Mouse (Mus musculus) intestine, embryonic 16.5 days (tissue): ENCODE measurements around the gene Smtn. TPM values are rescaled to one million over a fixed set of nuclear protein-coding genes. Genes with fewer than 3 reads are reported as not detected.

Experiments used
- ATAC-seq: fragments of 200-750 bp; cut with Nextera tagmentation; 2 replicates; pipeline ENCODE4 v1.8.0; 2017; ENCODE audit warnings: moderate TSS enrichment, moderate library complexity
- H3K27ac ChIP-seq: fragments of 300-500 bp; sonication (generic); 2 replicates; pipeline ENCODE4 v1.5.1; 2014; ENCODE audit warnings: mild to moderate bottlenecking, low read length
- H3K27me3 ChIP-seq: fragments of 300-500 bp; sonication (generic); replicated peaks from 2 replicates; pipeline ENCODE4 v1.6.1; 2014; ENCODE audit warnings: low read length, control low read depth, mixed read lengths; ENCODE audit not compliant: control insufficient read depth, insufficient read depth
- H3K36me3 ChIP-seq: fragments of 300-500 bp; sonication (generic); 2 replicates; pipeline ENCODE4 v1.6.1; 2014; ENCODE audit warnings: low read length, control low read depth; ENCODE audit not compliant: control insufficient read depth, insufficient read depth
- H3K4me1 ChIP-seq: fragments of 300-500 bp; sonication (generic); 2 replicates; pipeline ENCODE4 v1.6.1; 2014; ENCODE audit warnings: low read length, control low read depth, mixed read lengths; ENCODE audit not compliant: control insufficient read depth, insufficient read depth
- H3K4me2 ChIP-seq: fragments of 300-500 bp; sonication (generic); 2 replicates; pipeline ENCODE4 v1.6.1; 2014; ENCODE audit warnings: low read depth, low read length, control low read depth
- H3K4me3 ChIP-seq: fragments of 300-500 bp; sonication (generic); 2 replicates; pipeline ENCODE4 v1.5.1; 2014; ENCODE audit warnings: mild to moderate bottlenecking, low read length
- H3K9ac ChIP-seq: fragments of 300-500 bp; sonication (generic); 2 replicates; pipeline ENCODE4 v1.6.1; 2014; ENCODE audit warnings: low read depth, low read length
- H3K9me3 ChIP-seq: fragments of 300-500 bp; sonication (generic); 2 replicates; pipeline ENCODE4 v1.6.1; 2016; ENCODE audit warnings: low read length, control low read depth; ENCODE audit not compliant: control insufficient read depth
- WGBS: fragments of 180-500 bp; shearing (Covaris S2); extraction: QIAGEN DNeasy Blood & Tissue Kit; methylation state at CpG from one replicate; pipeline ENCODE4 v1.1.7; 2014; 5-methylcytosine and 5-hydroxymethylcytosine counted together
- polyA plus RNA-seq: library from polyadenylated mRNA; unstranded; fragments of >200 nt; fragmentation: Nextera tagmentation; extraction: Ambion mirVana; gene quantifications from 2 replicates; pipeline ENCODE4 v1.2.1, GENCODE M21; 2015

Gene Smtn
- polyA plus RNA-seq, 1 experiment from 2014 or later: 78.2 TPM

- Histone ChIP-seq H3K9ac (peak overlapping the region; percentile 49; the same call in 1 of the 2 replicates), H3K4me3 (no peak overlapping the region), H3K4me2 (no peak overlapping the region), H3K9me3 (no peaks in the 10 kb centered on the region), H3K36me3 (no peaks in the 10 kb centered on the region), H3K27me3 (no peaks in the 10 kb centered on the region), H3K27ac (no peak overlapping the region), H3K4me1 (peaks cover 22% of the 10 kb centered on the region)
- ATAC-seq: no peak
- 24% methylated on average over 7 of the region's 7 CpGs for WGBS
Observed at GRCm38 (mm10) chr11:3508226-3508625, 32.2 kb downstream of the Smtn start.

GRCm38 (mm10) chr11:3503755-3504693 is 36.4 kb downstream of the Smtn start:
- peak overlapping the region; percentile 69 for H3K9ac ChIP-seq
- no peaks in the 10 kb centered on the region for H3K27me3 ChIP-seq
- H3K36me3 ChIP-seq: no peaks in the 10 kb centered on the region
- peaks cover 13% of the 10 kb centered on the region; the same call in 1 of the 2 replicates for H3K4me1 ChIP-seq
- ATAC-seq: peak; percentile 34
- peak overlapping the region; percentile 51 for H3K4me2 ChIP-seq
- peak overlapping the region; percentile 50 for H3K4me3 ChIP-seq
- no peaks in the 10 kb centered on the region for H3K9me3 ChIP-seq
- 55% methylated on average over 11 of the region's 11 CpGs for WGBS
- no peak overlapping the region for H3K27ac ChIP-seq

GRCm38 (mm10) chr11:3502459-3503072 is 37.8 kb downstream of the Smtn start:
- no peaks in the 10 kb centered on the region for H3K9me3 ChIP-seq
- no peak overlapping the region for H3K9ac ChIP-seq
- WGBS: 81% methylated on average over 18 of the region's 18 CpGs
- no peak for ATAC-seq
- H3K27me3 ChIP-seq: no peaks in the 10 kb centered on the region
- peaks cover 9% of the 10 kb centered on the region; the same call in 1 of the 2 replicates for H3K4me1 ChIP-seq
- no peaks in the 10 kb centered on the region for H3K36me3 ChIP-seq
- no peak overlapping the region for H3K4me3 ChIP-seq
- no peak overlapping the region for H3K4me2 ChIP-seq
- H3K27ac ChIP-seq: no peak overlapping the region

- Histone ChIP-seq H3K4me3 (no peak overlapping the region), H3K4me1 (peaks cover 9% of the 10 kb centered on the region; the same call in 1 of the 2 replicates), H3K36me3 (no peaks in the 10 kb centered on the region), H3K27me3 (no peaks in the 10 kb centered on the region), H3K4me2 (no peak overlapping the region), H3K27ac (no peak overlapping the region), H3K9ac (no peak overlapping the region), H3K9me3 (no peaks in the 10 kb centered on the region)
- no peak for ATAC-seq
- 78% methylated on average over 17 of the region's 17 CpGs for WGBS
Observed at GRCm38 (mm10) chr11:3502057-3502456, 38.4 kb downstream of the Smtn start.

- Histone ChIP-seq H3K9me3 (no peaks in the 10 kb centered on the region), H3K27ac (no peak overlapping the region), H3K27me3 (no peaks in the 10 kb centered on the region), H3K4me3 (no peak overlapping the region), H3K4me1 (no peaks in the 10 kb centered on the region), H3K9ac (no peak overlapping the region), H3K4me2 (no peak overlapping the region), H3K36me3 (no peaks in the 10 kb centered on the region)
- ATAC-seq: no peak
- WGBS: 97% methylated on average over 1 of the region's 1 CpGs
Observed at GRCm38 (mm10) chr11:3497296-3497695, 43.1 kb downstream of the Smtn start.

- Histone ChIP-seq H3K4me3 (no peak overlapping the region), H3K4me2 (no peak overlapping the region), H3K27me3 (no peaks in the 10 kb centered on the region), H3K9ac (no peak overlapping the region), H3K4me1 (no peaks in the 10 kb centered on the region), H3K9me3 (no peaks in the 10 kb centered on the region), H3K36me3 (no peaks in the 10 kb centered on the region), H3K27ac (no peak overlapping the region)
- 64% methylated on average over 5 of the region's 5 CpGs for WGBS
- peak; percentile 55; the same call in 1 of the 2 replicates for ATAC-seq
Observed at GRCm38 (mm10) chr11:3496756-3497155, 43.7 kb downstream of the Smtn start.

GRCm38 (mm10) chr11:3495496-3495895 is 44.9 kb downstream of the Smtn start:
- no peaks in the 10 kb centered on the region for H3K4me1 ChIP-seq
- 93% methylated on average over 14 of the region's 14 CpGs for WGBS
- H3K36me3 ChIP-seq: no peaks in the 10 kb centered on the region
- H3K27ac ChIP-seq: no peak overlapping the region
- no peaks in the 10 kb centered on the region for H3K27me3 ChIP-seq
- H3K9me3 ChIP-seq: no peaks in the 10 kb centered on the region
- H3K4me2 ChIP-seq: no peak overlapping the region
- H3K9ac ChIP-seq: no peak overlapping the region
- H3K4me3 ChIP-seq: no peak overlapping the region
- ATAC-seq: no peak

GRCm38 (mm10) chr11:3494857-3495256 is 45.6 kb downstream of the Smtn start:
- Histone ChIP-seq H3K27me3 (no peaks in the 10 kb centered on the region), H3K27ac (no peak overlapping the region), H3K4me3 (no peak overlapping the region), H3K9me3 (no peaks in the 10 kb centered on the region), H3K4me2 (no peak overlapping the region), H3K9ac (no peak overlapping the region), H3K4me1 (no peaks in the 10 kb centered on the region), H3K36me3 (no peaks in the 10 kb centered on the region)
- no peak for ATAC-seq
- WGBS: 84% methylated on average over 17 of the region's 17 CpGs

GRCm38 (mm10) chr11:3492748-3493147 is 47.7 kb downstream of the Smtn start:
- no peaks in the 10 kb centered on the region for H3K27me3 ChIP-seq
- no peak overlapping the region for H3K27ac ChIP-seq
- H3K4me1 ChIP-seq: no peaks in the 10 kb centered on the region; the same call in 1 of the 2 replicates
- H3K9me3 ChIP-seq: no peaks in the 10 kb centered on the region
- H3K36me3 ChIP-seq: no peaks in the 10 kb centered on the region
- no peak for ATAC-seq
- H3K4me2 ChIP-seq: no peak overlapping the region
- WGBS: 71% methylated on average over 4 of the region's 4 CpGs
- no peak overlapping the region for H3K4me3 ChIP-seq
- no peak overlapping the region for H3K9ac ChIP-seq
